Mouse (Mus musculus): Measurements from ENCODE around the gene Itprid2. TPM values are rescaled to one million over a fixed set of nuclear protein-coding genes. Genes with fewer than 3 reads are reported as not detected.

The Itprid2 gene
- polyA plus RNA-seq, 3 experiments from 2014 or later = 3.9 to 4.9 (median 4.5) TPM

- ATAC-seq = no peak
Measured at GRCm38 (mm10) chr2:79714745-79715144, 79.6 kb downstream of the Itprid2 start.

GRCm38 (mm10) chr2:79715925-79716324 is 80.8 kb downstream of the Itprid2 start:
- ATAC-seq = no peak

- ATAC-seq = no peak
Measured at GRCm38 (mm10) chr2:79717846-79718245, 82.7 kb downstream of the Itprid2 start.

- ATAC-seq = no peak
Measured at GRCm38 (mm10) chr2:79722415-79722814, 87.3 kb downstream of the Itprid2 start.

Other genes starting within 250 kb of the Itprid2 start
- not detected for gene Neurod1, start 178.6 kb upstream of the Itprid2 start, polyA plus RNA-seq (2017; shearing (Covaris generic))
- gene Cerkl, start 178.6 kb upstream of the Itprid2 start, polyA plus RNA-seq (2017; shearing (Covaris generic)) = 10 to 100 TPM; 30.4 to 52.7 (median 42.5) TPM
- under 1 TPM in 1 of 3 experiments, not detected in 2; 0.09 TPM for gene Ppp1r1c, start 72.4 kb downstream of the Itprid2 start, polyA plus RNA-seq (2017; shearing (Covaris generic))